Mouse (Mus musculus) embryonic facial prominence, embryonic 11.5 days (tissue): Measurements from ENCODE around the gene Art1. TPM values are rescaled to one million over a fixed set of nuclear protein-coding genes. Genes with fewer than 3 reads are reported as not detected.

Experiments
- ATAC-seq: fragments of 200-750 bp; cut with Nextera tagmentation; replicated peaks from 2 replicates; pipeline ENCODE4 v1.8.0; 2017; ENCODE audit warnings: low read depth; ENCODE audit not compliant: insufficient number of reproducible peaks, low FRiP score, low TSS enrichment
- DNase-seq: peaks from one replicate; pipeline ENCODE4 v3.0.0-alpha.2; 2015; ENCODE audit warnings: low spot score
- H3K27ac ChIP-seq: fragments of 300-500 bp; sonication (generic); replicated peaks from 2 replicates; pipeline ENCODE4 v1.5.1; 2014; ENCODE audit warnings: mild to moderate bottlenecking, low read depth, low read length, control low read depth
- H3K27me3 ChIP-seq: fragments of 300-500 bp; sonication (generic); 2 replicates; pipeline ENCODE4 v1.6.1; 2014; ENCODE audit warnings: mild to moderate bottlenecking, low read length, moderate library complexity, mixed read lengths; ENCODE audit not compliant: control insufficient read depth, insufficient read depth
- H3K36me3 ChIP-seq: fragments of 300-500 bp; sonication (generic); replicated peaks from 2 replicates; pipeline ENCODE4 v1.6.1; 2014; ENCODE audit warnings: low read depth, mild to moderate bottlenecking, low read length, moderate library complexity, mixed read lengths; ENCODE audit not compliant: control insufficient read depth, insufficient read depth
- H3K4me1 ChIP-seq: fragments of 300-500 bp; sonication (generic); 2 replicates; pipeline ENCODE4 v1.6.1; 2014; ENCODE audit warnings: low read length, mixed read lengths; ENCODE audit not compliant: control insufficient read depth, insufficient read depth
- H3K4me2 ChIP-seq: fragments of 300-500 bp; sonication (generic); 2 replicates; pipeline ENCODE4 v1.6.1; 2014; ENCODE audit warnings: low read depth, mild to moderate bottlenecking, control low read depth, low read length, moderate library complexity
- H3K4me3 ChIP-seq: fragments of 300-500 bp; sonication (generic); 2 replicates; pipeline ENCODE4 v1.5.1; 2014; ENCODE audit warnings: low read depth, low read length, control low read depth
- H3K9ac ChIP-seq: fragments of 300-500 bp; sonication (generic); replicated peaks from 2 replicates; pipeline ENCODE4 v1.6.1; 2014; ENCODE audit warnings: mild to moderate bottlenecking, control low read depth, low read length
- H3K9me3 ChIP-seq: fragments of 300-500 bp; sonication (generic); replicated peaks from 2 replicates; pipeline ENCODE4 v1.6.1; 2016; ENCODE audit warnings: mild to moderate bottlenecking, low read length, inconsistent platforms, mixed read lengths; ENCODE audit not compliant: control insufficient read depth
- WGBS: fragments of 180-500 bp; shearing (Covaris S2); extraction: QIAGEN DNeasy Blood & Tissue Kit; methylation state at CpG from one replicate; pipeline ENCODE4 v1.1.7; 2014; 5-methylcytosine and 5-hydroxymethylcytosine counted together
- polyA plus RNA-seq: library from polyadenylated mRNA; unstranded; fragments of >200 nt; fragmentation: Nextera tagmentation; extraction: Ambion mirVana; gene quantifications from 2 replicates; pipeline ENCODE4 v1.2.1, GENCODE M21; 2014

Art1 gene
- polyA plus RNA-seq, 1 experiment from 2014 or later, result 1.1 TPM

DNA sequence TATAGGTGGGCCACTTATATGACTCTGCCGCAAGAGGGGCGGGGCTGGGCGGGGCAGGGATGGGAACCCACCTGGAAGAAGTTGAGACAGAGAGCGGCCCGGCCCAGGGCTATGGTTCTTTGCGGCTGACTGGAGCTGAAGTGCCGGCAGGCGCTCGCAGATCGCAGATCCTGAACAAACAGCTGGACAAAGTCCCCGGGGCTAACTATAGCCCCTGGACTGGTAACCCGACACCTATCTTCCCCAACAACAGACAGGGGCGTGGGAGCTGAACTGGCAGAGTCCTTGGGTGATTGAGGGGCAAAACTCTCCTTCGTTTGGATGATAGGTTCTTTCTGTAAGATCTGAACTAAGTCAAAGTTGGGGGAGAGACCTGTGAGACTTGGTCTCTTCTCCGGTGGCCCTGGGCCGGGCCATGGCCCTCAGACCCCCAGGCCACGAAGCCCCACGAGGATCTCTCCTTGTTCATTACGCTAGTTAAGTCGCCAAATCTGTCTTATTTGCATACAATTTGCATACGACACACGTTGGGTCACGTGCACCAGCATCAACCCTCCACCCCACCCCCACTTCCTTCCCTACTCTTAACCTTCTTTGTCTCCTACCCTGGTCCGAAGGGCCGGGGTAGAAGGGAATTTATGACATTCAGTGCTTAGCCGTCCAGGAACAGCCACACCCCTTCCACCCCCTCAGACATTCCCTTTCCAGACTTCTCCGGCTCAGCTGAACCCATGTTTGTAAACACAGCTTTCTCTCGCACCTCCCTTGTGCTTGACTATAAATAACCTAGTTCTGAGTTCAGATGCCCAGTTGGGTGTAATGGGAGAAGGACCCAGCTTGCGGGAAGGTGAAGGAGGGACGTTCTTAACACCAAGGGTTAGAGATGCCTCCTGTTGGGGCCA is 1.5 kb upstream of the Art1 start:
- Histone ChIP-seq H3K36me3 (no peaks in the 10 kb centered on the region), H3K4me1 (peaks cover 3% of the 10 kb centered on the region), H3K9ac (peak overlapping the region; percentile 47; the same call in 1 of the 2 replicates), H3K4me3 (peak overlapping the region; percentile 23), H3K27ac (no peak overlapping the region), H3K27me3 (no peaks in the 10 kb centered on the region), H3K9me3 (no peaks in the 10 kb centered on the region), H3K4me2 (peak overlapping the region; percentile 48)
- ATAC-seq, result peak; percentile 61; the same call in 1 of the 2 replicates
- DNase-seq, result peak; percentile 62
- WGBS, result 5% methylated on average over 30 of the region's 30 CpGs

- ATAC-seq (no peak), DNase-seq (no peak)
- Histone ChIP-seq H3K4me1 (peaks cover 3% of the 10 kb centered on the region), H3K9ac (peak overlapping the region; percentile 22; the same call in 1 of the 2 replicates), H3K4me3 (no peak overlapping the region), H3K4me2 (no peak overlapping the region), H3K36me3 (no peaks in the 10 kb centered on the region), H3K9me3 (no peaks in the 10 kb centered on the region), H3K27ac (no peak overlapping the region), H3K27me3 (no peaks in the 10 kb centered on the region)
- 60% methylated on average over 5 of the region's 5 CpGs for WGBS
Measured at GRCm38 (mm10) chr7:102100868-102101267, 675 bp upstream of the Art1 start.

GRCm38 (mm10) chr7:102102241-102102640 is 698 bp downstream of the Art1 start:
- peaks cover 3% of the 10 kb centered on the region for H3K4me1 ChIP-seq
- H3K27ac ChIP-seq, result no peak overlapping the region
- no peaks in the 10 kb centered on the region for H3K9me3 ChIP-seq
- DNase-seq (no peak), ATAC-seq (no peak)
- no peaks in the 10 kb centered on the region for H3K36me3 ChIP-seq
- no peak overlapping the region for H3K4me2 ChIP-seq
- WGBS, result 39% methylated on average over 8 of the region's 8 CpGs
- no peaks in the 10 kb centered on the region for H3K27me3 ChIP-seq
- H3K9ac ChIP-seq, result no peak overlapping the region
- no peak overlapping the region for H3K4me3 ChIP-seq

DNA sequence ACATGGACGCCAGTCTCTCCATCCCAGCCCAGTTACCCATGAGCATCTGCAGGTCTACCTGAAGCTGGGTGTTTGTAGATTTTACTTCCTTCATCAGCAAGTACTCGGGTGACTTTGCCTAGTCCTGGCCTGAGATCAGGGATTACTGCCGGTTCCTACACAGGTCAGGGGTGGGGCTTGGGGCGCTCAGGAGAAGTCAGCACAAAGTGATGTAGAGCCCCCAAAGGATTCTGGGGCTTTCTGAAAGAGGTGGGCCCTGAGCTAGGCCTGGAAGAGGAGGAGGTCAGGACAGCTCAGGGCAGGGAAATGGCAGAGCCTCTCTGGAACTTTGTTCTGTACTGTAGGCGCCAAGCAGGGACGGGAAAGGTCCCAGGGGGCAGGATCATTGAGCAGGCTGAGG is 1.2 kb downstream of the Art1 start:
- Histone ChIP-seq H3K4me1 (peaks cover 3% of the 10 kb centered on the region), H3K9ac (no peak overlapping the region), H3K36me3 (no peaks in the 10 kb centered on the region), H3K4me2 (no peak overlapping the region), H3K4me3 (no peak overlapping the region), H3K27ac (no peak overlapping the region), H3K9me3 (no peaks in the 10 kb centered on the region), H3K27me3 (no peaks in the 10 kb centered on the region)
- DNase-seq, result no peak
- 55% methylated on average over 6 of the region's 6 CpGs for WGBS
- no peak for ATAC-seq

DNA sequence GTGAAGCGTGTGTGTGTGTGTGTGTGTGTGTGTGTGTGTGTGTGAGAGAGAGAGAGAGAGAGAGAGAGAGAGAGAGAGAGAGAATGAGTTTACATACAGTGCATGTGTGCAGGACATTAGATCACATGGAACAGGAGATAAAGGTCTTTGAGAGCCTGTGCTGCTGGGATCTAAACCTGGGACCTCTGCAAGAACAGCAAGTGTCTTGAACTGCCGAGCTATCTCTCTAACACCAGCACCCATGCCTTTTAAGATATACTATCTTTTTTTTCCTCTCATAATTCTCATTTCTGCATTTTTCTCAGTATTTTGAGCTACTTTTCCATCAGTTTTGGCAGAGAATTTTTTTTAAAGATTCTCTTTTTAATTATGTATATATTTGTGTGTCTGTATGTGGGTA is 2.0 kb downstream of the Art1 start:
- Histone ChIP-seq H3K27me3 (no peaks in the 10 kb centered on the region), H3K4me2 (no peak overlapping the region), H3K9ac (no peak overlapping the region), H3K4me1 (peaks cover 3% of the 10 kb centered on the region), H3K9me3 (no peaks in the 10 kb centered on the region), H3K36me3 (no peaks in the 10 kb centered on the region), H3K4me3 (no peak overlapping the region), H3K27ac (no peak overlapping the region)
- ATAC-seq (no peak), DNase-seq (no peak)
- WGBS, result 88% methylated on average over 2 of the region's 2 CpGs

DNA sequence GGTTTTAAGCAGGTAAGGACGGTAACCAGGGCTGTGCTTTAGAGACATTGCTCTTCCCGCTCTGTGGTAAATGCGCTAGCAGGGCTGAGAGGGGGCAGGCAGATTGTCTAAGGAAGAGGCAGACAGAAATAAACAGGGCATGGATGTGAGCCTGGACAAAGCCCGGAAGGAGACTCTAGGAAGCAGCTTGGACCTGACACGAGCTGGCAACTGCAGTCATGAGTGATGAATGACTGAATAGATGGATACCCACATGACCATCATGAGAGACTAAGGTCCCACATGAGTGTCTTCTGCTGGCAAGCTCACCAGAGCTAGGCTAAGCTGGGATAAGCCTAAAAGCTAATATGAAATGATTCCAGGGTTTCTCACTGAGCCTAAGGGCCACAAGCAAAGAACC is 2.6 kb downstream of the Art1 start:
- Histone ChIP-seq H3K4me3 (no peak overlapping the region), H3K27ac (no peak overlapping the region), H3K9me3 (no peaks in the 10 kb centered on the region), H3K4me2 (no peak overlapping the region), H3K4me1 (peaks cover 3% of the 10 kb centered on the region), H3K27me3 (no peaks in the 10 kb centered on the region), H3K9ac (no peak overlapping the region), H3K36me3 (no peaks in the 10 kb centered on the region)
- ATAC-seq (no peak), DNase-seq (no peak)
- WGBS, result 74% methylated on average over 5 of the region's 5 CpGs

- H3K27ac ChIP-seq, result no peak overlapping the region
- peak; percentile 17 for DNase-seq
Measured at GRCm38 (mm10) chr7:102106700-102107141, 5.2 kb downstream of the Art1 start.

GRCm38 (mm10) chr7:102108206-102108605 is 6.7 kb downstream of the Art1 start:
- no peaks in the 10 kb centered on the region for H3K27me3 ChIP-seq
- H3K36me3 ChIP-seq, result no peaks in the 10 kb centered on the region
- H3K4me3 ChIP-seq, result no peak overlapping the region
- no peak overlapping the region for H3K9ac ChIP-seq
- no peaks in the 10 kb centered on the region for H3K9me3 ChIP-seq
- DNase-seq, result no peak
- no peak overlapping the region for H3K27ac ChIP-seq
- WGBS, result 95% methylated on average over 1 of the region's 1 CpGs
- ATAC-seq, result no peak
- no peak overlapping the region for H3K4me2 ChIP-seq
- no peaks in the 10 kb centered on the region for H3K4me1 ChIP-seq

More at GRCm38 (mm10) chr7:102106700-102107141, 5.2 kb downstream of the Art1 start:
- 21% methylated on average over 23 of the region's 23 CpGs for WGBS
- peak overlapping the region; percentile 49 for H3K4me2 ChIP-seq
- H3K36me3 ChIP-seq, result no peaks in the 10 kb centered on the region
- ATAC-seq, result 0 out of 2 replicates have a peak, but pooled peaks have one; percentile 12
- H3K4me1 ChIP-seq, result no peaks in the 10 kb centered on the region; the same call in 1 of the 2 replicates
- H3K4me3 ChIP-seq, result peak overlapping the region; percentile 14; the same call in 1 of the 2 replicates
- no peaks in the 10 kb centered on the region for H3K27me3 ChIP-seq
- H3K9me3 ChIP-seq, result no peaks in the 10 kb centered on the region
- H3K9ac ChIP-seq, result peak overlapping the region; percentile 45
